Mouse (Mus musculus) cerebellum, postnatal 10 days (tissue): ENCODE results near the gene Cdkal1.

ENCODE experiments used
- DNase-seq, 2 experiments: peaks; one replicate each; pipeline ENCODE4 v3.0.0; 2021; ENCODE audit warnings: mixed read lengths in 2 of 2

Cdkal1 gene

DNA sequence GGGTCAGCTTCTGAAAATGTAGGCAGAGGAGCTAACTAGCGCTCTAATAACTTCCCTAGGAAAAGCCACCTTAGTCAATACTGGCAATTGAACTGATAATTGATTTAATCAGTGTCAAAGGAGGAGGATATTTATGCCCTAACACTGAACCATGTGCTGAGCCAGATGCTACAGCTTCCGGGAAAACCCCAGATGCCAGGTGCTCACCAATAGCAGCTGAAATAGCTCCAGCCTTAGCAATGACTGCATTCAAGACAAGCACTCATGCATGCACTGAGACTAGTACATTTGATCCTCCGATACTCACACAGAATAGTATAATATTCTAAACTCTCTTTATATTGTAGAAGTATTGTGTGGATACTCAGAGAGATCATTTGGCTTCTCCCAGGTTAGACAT lies 368.8 kb downstream of the Cdkal1 start:
- DNase-seq: no peak

DNA sequence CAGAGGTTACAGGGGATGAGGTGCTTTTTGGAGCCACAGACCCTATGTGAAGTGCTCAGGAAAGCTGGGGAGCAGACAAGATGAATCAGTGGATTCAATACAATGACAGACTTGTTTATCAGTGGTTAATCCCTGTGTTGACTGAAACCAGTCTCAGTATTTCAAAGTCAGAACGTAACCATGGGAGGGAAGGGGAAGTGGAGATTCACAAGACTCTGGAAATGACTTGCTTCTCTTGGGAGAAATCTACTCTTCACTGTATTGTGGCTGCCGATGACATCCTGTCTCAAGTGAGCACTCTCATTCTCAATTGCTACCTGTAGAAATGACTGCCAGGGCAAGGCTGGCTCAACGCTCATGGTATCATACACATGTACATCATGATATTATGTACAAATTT lies 371.5 kb downstream of the Cdkal1 start:
- no peak for DNase-seq

DNA sequence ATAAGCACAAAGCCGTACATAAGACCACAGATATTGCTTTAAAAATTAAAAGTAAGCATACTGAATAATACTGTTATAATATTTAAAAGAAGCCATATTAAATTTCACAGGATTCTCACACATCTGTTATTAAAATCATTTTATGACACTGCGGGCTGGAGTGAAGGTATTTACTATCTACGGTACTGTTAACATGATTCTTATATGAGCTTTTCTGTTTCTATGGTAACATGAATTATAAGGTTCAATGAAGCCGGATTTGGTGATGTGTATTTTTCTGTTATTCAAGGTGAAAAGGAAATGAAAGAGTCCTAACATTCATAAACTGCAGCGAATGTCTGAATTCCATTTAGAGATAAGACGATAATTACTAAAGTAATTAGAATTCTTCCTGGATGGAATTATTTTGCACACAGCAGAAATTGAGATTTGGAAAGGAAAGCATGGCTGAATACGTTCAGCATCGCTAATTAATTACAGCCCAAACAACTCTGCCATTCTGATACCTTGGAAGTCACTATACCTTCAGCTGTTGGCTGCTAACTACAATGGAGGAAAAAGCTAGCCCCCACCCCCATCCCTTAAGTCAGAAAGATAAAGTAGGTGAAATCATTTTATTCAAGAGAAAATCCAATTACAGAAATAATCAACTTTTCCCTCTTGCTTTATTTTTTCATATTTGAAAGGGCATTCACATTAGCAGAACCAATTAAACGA lies 373.2 kb downstream of the Cdkal1 start:
- DNase-seq: no peak

DNA sequence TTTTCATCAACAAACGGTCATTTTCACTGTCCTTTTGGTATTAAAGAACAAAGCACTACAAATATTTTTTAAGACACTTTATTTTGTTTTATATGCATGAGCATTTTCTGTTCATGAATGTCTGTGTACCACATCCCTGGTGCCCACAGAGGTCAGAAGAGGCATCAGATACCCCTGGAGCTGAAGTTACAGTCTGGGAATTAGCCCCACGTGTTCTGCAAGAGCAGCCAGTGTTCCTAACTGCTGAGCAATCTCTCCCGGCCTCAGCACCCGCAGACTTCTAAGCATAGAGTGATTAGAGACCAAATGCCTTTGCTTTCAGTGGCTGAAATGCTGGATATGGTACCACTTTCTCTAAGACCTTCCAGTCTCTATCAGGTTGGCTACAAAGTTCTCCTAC lies 379.1 kb downstream of the Cdkal1 start:
- DNase-seq: no peak

DNA sequence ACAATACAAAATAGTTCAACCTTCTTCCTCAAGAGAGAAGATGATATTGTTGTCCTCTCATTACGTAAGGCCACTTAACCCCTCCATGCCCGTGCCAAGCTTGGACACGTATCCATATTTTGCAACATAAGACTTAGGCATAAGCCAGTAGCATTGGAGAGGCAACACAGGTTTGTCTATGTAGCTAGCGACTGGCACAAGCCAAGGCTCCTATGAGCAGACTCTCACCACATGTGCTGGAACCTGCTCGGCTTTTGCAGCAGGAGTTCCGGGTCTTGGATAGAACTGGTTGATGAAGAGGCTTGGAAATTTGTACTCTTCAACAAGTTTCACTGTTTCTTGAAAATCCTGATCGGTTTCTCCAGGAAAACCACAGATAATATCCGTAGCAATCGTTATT lies 381.2 kb downstream of the Cdkal1 start:
- peak; percentile 14 to 26 for DNase-seq

DNA sequence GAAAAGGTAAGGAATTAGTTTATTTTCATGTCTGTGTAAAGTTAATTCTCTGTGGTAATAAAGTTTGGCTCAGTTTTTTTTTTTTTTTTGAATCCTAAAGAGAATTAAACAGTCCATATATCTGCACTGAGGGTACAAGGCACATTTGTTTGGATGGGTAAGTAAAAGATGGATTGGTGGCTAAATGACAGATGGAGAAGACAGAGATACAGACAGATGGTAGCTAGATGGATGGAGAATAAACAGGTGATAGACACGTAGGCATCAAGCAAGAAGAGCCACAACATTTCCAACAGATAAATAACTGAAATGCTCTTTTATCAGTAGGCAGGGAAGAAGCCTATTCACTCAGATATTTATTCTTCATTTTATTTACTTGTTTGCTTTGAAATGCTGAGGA lies 381.7 kb downstream of the Cdkal1 start:
- no peak for DNase-seq

DNA sequence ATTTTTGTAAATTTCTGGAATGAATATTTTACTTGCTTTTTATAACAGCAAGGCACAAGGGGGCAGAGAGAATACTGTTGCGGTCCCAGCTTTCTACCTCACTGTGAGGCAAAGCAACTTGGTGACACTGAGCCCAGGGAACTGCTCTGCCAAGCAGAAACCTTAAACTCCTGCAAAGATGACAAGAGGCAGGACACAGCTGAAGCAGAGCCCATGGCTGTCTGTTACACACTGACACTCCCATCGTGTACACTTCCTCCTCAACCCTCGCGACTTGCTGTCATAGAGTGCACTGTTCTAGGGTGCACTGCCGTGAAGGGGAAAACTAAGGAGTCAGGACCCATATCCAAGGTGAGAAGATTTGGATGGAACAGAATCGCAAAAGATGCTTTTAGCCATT lies 393.2 kb downstream of the Cdkal1 start:
- DNase-seq: no peak

DNA sequence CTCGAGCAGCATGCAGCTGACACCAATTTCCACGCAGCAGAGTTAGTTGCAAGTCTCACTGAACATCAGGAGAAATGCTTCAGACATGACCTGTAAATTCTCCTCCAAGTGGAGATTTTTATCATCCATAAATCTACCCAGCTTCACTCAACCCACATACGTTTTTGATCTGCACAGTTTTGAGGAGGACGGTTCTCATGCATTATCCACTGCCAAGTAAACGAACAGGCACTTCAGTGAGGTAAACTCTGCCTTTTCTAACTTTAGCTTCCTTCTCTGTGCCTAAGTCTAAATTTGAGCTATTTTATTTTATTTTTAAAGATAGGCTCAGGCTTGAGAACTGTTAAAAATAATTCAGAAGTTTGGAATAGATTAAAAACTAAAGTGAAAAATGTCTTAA lies 394.7 kb downstream of the Cdkal1 start:
- no peak for DNase-seq

DNA sequence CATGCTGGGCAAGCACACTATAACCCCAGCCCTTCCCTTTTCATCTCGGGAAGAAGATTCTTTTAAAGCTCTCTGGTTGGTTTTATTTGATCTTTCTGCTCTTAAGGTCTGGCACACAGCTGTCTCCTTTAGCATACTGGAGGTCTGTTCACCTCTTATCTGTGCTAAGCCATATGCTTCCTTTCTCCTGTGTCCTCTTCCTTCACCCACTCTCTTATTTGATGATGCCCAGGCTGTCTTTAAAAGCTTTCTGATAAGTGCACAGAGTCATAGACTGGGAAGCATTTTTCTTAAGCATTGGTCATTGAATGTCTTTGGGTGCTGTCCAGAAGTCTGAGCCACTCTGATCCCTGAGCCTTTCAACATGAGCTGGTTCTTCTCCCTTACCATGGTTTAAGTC lies 397.1 kb downstream of the Cdkal1 start:
- DNase-seq: no peak

DNA sequence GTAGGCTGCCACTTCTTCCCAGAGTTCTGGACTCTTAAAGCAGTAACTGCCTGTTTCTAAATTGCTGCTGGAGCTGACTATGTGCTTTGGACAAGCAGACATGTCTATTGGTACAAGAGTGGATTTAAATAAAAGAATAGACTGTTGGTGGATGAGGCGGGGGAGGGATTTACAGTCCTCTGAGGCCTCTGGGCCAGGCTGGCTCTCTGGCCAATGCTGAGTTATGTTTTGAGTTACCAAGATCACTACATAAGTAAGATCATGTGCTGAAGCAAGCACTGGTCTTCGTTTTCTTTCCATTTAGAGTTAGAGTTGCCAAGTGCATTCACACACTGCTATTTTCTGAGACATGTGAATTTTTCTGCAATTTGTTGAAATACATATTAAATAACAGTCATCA lies 418.4 kb downstream of the Cdkal1 start:
- no peak for DNase-seq

DNA sequence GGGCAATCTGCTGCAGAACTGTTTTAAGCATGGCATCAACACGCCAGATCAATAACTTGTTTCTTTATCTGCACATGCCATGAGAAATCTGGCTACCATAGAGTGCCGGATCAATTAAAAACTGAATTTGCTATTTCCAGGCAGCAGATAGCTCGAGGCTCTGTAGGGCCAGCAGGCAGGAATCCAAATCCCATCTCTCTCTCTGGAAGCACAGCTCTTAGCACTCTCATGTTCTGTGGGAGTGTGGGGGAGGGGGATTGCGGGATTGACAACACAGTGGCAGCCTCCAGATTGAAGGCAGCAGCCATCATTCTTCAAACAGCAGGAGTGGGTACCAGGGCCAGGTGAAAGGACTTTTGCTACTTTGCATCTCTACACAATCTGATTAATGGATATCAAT lies 420.7 kb downstream of the Cdkal1 start:
- peak; percentile 68 to 76 for DNase-seq

DNA sequence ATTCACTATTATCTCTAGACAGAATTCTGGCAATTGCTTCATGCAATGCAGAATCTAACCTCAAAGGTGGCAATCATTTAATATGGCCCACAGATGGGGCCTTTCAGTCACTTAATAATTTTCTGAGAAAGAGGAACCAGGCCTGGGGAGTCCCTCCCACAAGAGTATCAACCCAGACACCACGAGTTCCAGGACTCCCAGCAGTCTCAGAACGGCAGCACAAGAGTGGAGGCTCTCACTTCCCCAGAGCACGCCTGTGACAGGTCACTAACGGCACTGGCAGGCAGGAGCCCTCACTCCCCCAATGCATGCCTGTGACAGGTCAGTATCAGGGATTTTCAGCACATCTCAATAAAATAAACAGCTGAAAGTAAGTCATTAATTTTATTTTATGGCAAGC lies 424.6 kb downstream of the Cdkal1 start:
- no peak for DNase-seq

DNA sequence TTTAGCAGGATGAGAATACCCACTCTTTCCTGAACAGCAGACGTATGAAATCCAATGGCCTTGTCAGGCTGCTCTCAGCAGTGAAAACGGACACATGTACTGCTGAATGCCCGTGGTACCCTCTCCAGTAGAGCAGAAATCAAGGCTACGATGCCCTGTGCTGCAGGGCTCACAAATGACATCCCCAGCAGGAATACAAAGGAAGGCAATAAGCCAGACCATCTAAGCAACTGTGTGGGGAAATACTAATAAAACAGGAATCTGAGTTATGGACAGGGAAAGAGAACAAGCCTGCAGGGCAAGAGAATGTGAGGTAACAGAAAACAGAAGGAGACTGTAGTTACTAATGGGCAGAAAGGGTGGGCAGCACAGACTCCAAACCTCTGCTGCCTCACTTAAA lies 425.6 kb downstream of the Cdkal1 start:
- DNase-seq: no peak

DNA sequence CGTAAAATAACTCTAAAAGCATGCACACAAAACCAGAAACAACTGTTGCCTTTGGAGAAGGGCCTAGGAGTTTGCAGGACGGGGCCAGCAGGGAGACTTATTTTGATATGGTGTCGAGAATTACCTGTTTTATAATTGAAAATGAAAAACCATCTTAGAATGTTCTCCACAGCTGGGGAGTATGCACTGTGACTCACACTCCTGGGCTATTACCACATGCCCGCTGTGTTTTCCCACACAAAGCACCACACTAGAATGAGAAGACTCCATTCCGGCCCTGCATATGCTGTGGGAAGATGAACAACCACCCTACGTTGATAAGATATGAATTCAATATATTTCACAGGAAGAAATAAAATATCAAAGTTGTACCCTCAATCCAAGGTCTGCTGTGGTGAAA lies 426.3 kb downstream of the Cdkal1 start:
- DNase-seq: no peak

DNA sequence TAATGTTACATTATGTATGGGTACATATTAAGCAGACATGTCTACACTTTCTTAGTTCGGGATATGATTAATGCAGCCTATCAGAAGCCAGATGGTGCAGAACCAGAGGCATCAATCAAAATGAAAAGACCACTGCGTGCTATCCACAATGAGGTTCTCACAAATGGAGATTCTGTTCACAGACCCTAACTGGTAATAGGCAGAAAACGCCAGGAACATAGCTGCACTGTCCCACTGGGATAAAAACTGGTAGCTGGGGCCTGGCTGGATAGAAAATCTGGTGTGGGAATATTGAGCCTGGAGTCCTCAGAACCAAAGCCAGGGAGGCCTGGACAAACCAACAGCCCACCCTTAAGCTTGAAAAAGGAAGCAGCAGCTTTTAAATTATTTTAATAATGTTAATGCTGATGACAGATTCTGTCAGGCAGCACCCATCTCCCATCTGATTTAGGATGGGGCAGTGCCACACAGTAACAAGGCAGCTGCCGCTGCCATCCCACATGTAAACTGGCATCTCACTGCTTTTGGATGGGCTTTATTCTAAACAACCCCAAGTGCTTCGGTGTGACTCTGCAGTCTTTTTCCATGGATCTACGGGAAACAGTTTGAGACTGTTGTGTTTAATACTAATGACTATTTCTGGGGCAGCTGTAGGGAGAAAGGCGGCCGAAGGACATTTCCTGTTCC lies 438.9 kb downstream of the Cdkal1 start:
- peak; percentile 56 to 59 for DNase-seq

DNA sequence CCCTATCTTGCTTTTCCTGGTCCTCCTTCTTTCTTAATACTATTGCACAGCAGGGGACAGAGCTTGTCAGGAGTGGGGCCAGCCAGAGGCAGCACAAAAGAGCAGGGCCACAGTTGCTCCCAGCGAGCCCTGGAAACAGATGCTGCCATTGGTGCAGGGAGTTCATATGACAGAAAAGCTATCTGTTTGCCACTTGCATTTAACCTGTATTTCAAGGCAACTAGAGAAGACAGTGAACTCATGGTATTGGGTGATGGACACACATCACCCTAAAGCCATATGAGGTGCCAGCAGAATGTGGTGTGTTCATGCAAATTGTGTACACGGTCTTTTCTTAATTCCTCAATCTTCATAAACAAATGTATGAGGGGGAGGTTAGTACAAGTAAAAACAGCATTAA lies 439.5 kb downstream of the Cdkal1 start:
- peak; percentile 43 to 50 for DNase-seq

DNA sequence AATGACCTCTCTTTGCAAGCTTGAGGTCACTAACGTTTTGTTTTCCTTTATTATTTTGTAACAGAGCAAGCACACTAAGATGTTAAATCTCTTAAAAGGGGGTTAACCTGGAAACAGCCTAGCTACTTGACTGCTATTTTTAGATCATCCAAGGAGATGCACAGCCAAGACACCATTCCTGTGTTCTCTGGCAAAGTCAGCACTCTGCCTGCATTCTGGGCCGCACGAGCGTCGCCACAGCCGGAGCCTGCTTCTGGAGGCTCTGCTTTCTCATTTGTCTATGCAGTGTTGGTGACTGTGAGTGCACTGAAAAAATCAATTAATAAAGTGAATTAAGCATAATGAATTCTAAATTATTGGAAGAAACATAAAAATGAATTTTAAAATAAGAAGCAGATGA lies 440.6 kb downstream of the Cdkal1 start:
- DNase-seq: peak; percentile 54 to 61

DNA sequence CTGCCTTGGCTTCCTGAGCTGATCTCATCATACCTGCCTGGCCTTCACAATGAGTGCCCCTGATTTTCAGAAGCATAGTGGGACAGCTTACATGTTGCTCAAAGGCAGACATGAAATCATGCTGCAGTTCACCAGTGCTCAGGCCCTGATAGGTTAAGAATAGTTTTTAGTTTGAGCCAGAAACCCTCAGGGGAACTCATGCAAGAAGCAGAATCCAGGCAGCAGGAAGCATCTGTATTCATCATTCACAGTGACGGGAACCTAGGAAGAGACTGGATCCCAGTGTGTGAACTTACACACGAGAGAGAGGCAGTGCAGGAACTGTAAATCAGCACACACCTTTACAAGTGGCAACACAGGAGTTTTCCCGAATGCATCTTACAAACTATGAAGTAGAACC lies 441.0 kb downstream of the Cdkal1 start:
- DNase-seq: peak in 1 of 2 experiments; percentile 10

DNA sequence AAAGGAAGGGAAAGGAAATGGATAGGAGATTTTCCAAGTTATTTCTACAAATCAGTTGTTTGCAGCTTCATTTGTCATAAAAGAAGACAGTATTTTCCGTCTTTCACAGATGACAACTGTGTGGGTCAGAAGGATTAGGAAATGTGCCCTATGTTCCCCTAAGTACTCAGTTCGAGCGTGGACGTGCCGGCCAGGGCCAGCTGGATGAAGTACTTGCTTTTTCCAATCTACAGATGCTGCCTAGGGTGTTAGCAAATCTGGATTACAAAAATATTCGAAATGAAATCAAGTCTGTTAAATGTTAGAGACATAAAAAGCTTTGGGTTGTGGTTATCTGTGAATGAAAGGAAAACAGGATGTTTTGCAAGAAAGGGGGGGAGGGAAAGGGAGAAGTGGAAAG lies 444.3 kb downstream of the Cdkal1 start:
- DNase-seq: no peak

DNA sequence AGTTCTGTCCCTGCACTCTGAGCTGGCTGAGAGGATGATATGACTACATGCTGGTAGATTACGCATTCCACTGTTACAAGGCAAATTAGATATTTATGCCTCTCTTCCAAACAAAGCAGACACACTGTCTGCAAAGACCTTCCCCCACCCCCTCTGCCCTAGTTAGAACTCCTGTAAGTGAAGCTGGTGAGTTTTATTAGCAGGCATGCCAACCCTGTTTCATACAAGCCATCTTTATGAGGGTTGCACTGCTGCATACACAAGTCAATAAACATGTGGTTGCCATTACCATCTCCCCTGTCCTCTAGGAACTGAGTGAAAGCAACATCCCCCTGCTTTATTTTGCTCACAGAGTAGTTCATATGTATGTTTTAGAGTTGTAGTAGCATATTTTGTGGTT lies 447.9 kb downstream of the Cdkal1 start:
- no peak for DNase-seq

DNA sequence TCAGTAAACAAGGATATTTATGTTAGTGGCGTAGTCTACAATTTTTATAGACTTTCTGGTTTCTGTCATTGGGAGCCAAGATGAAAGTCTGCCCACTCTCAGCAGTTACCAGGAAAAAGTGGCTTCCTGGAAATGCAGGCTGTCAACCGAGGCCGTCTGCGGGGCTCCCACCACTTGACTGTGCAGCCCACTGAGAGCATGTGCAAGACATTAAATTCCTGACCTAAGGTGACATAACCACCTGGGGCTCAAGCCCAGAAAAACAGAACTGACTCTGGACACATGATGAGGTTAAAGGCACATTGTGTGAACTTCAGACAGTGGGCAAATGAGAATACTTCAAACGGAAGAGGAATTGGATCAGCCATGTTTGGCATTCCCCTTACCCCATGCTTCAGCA lies 450.2 kb downstream of the Cdkal1 start:
- no peak for DNase-seq

DNA sequence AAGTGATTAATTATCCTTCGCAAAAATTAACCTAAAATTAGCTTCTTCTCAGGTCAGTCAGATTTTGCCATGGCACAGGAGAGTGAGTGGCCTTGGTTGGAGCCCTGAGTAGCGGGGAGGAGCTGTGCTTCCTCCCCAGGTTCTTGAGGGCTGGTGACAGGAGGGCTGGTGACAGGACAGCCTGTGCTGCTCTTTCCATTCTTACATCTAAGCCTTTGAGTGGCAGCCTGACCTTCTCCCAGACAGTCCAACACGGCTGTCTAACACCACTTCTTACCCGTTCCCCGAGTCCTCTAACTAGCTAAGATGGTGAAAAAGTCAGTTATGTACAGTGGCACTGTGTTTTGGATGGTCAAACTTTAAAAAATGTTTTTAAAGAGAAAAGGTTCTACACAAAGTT lies 452.3 kb downstream of the Cdkal1 start:
- DNase-seq: no peak

DNA sequence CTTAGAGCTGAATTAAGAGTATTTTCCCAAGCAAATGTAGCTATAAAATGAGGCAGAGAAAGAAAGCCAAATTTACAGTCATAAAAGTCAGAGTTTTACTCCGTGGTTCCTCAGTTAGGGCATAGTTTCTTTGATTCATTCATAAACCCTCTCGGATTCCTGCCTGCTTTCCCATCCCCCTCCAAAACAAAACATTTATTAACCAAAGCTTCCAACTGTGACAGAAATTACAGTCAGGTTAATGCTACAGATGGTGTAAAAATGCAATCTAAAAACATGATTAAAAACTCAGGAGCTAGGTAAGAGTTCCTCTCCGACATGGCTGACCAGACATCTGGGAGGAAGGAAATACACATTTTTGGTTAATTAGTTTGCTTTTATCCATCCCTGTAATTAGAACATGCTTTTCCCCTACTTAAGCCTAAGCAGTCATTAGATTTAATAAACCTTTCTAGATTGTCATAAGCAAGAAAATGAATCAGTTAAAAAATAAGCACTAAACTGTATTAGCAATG lies 452.9 kb downstream of the Cdkal1 start:
- no peak for DNase-seq

DNA sequence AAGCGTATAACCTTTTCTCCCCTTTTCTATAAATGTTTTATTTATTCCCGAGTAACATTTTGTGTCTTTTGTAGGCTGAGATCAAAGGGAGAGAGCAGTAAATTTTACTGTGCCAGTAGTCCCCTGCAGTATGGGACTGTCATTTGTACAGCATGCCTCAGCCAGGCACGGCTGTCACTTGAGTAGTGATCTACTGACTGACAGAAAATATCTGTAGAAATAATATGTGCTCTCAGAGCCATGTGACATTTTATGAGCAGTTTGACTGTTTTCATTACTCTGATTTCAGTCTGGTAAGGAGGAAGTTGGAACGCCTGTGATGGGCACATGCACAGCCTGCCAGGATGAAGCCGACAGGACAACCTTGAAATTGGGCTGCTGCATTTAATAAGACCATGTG lies 455.6 kb downstream of the Cdkal1 start:
- no peak for DNase-seq

DNA sequence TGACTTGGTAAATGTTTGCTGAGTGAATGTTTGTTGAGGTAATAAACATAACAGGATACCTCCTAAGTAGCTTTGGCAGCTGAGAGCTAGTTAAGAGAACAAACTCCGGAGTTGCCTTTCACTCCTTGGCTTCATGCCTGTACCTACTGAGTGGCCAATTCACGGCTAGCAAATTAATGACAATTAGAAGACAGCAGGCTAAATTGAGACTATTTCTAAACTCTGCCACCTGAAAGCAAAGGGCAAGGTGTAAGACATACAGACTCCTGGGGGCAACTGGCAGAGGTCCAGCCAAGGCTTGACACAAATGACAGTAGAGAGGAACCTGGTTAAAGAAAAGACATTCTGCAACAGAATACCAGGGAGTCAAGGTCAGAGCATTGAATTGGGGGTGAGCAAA lies 457.0 kb downstream of the Cdkal1 start:
- DNase-seq: peak; percentile 45 to 52
